Mouse (Mus musculus) heart, embryonic 15.5 days (tissue): ENCODE measurements around the gene Wdsub1. TPM values are rescaled to one million over a fixed set of nuclear protein-coding genes. Genes with fewer than 3 reads are reported as not detected.
A peak's percentile ranks its signal among the peaks of the same experiment; 100 is the strongest.

ENCODE experiments used
- ATAC-seq: fragments of 200-750 bp; cut with Nextera tagmentation; replicated peaks from 2 replicates; pipeline ENCODE4 v1.8.0; 2017; ENCODE audit warnings: low read depth, moderate TSS enrichment; ENCODE audit not compliant: insufficient number of reproducible peaks, insufficient read depth, low FRiP score
- H3K27ac ChIP-seq: fragments of 300-500 bp; sonication (generic); 2 replicates; pipeline ENCODE4 v1.5.1; 2015; ENCODE audit warnings: mild to moderate bottlenecking, inconsistent platforms
- H3K27me3 ChIP-seq: fragments of 300-500 bp; sonication (generic); 2 replicates; pipeline ENCODE4 v1.6.1; 2015; ENCODE audit warnings: inconsistent platforms
- H3K36me3 ChIP-seq: fragments of 300-500 bp; sonication (generic); 2 replicates; pipeline ENCODE4 v1.6.1; 2015; ENCODE audit warnings: mild to moderate bottlenecking, inconsistent platforms
- H3K4me1 ChIP-seq: fragments of 300-500 bp; sonication (generic); replicated peaks from 2 replicates; pipeline ENCODE4 v1.6.1; 2015; ENCODE audit warnings: inconsistent platforms
- H3K4me2 ChIP-seq: fragments of 300-500 bp; sonication (generic); 2 replicates; pipeline ENCODE4 v1.6.1; 2015; ENCODE audit warnings: inconsistent platforms, mild to moderate bottlenecking, moderate library complexity
- H3K4me3 ChIP-seq: fragments of 300-500 bp; sonication (generic); 2 replicates; pipeline ENCODE4 v1.5.1; 2015; ENCODE audit warnings: mild to moderate bottlenecking, inconsistent platforms
- H3K9ac ChIP-seq: fragments of 300-500 bp; sonication (generic); 2 replicates; pipeline ENCODE4 v1.6.1; 2015; ENCODE audit warnings: mild to moderate bottlenecking, inconsistent platforms
- H3K9me3 ChIP-seq: fragments of 300-500 bp; sonication (generic); replicated peaks from 2 replicates; pipeline ENCODE4 v1.6.1; 2016; ENCODE audit warnings: inconsistent platforms
- WGBS: fragments of 180-500 bp; shearing (Covaris S2); methylation state at CpG from one replicate; pipeline ENCODE4 v1.1.7; 2015; ENCODE audit warnings: mixed read lengths; 5-methylcytosine and 5-hydroxymethylcytosine counted together
- polyA plus RNA-seq: library from polyadenylated mRNA; unstranded; fragments of >200 nt; fragmentation: Nextera tagmentation; extraction: Ambion mirVana; gene quantifications from 2 replicates; pipeline ENCODE4 v1.2.1, GENCODE M21; 2015

Gene Wdsub1
- 46.2 TPM in 2 replicates for polyA plus RNA-seq

- ATAC-seq, result peak; percentile 97
- H3K27me3 ChIP-seq, result no peaks in the 10 kb centered on the region
- H3K4me3 ChIP-seq, result peak within 1 kb of the TSS; percentile 88
- H3K36me3 ChIP-seq, result no peaks in the 10 kb centered on the region; the same call in 1 of the 2 replicates
- no peaks in the 10 kb centered on the region for H3K9me3 ChIP-seq
- H3K9ac ChIP-seq, result peak within 1 kb of the TSS; percentile 63
- H3K27ac ChIP-seq, result peak within 1 kb of the TSS; percentile 85
- WGBS, result 3% methylated on average over 57 of the region's 57 CpGs
- H3K4me1 ChIP-seq, result peaks cover 12% of the 10 kb centered on the region
- H3K4me2 ChIP-seq, result peak within 1 kb of the TSS; percentile 56
These were observed at the start of gene Wdsub1 for GRCm38 (mm10) chr2:59881831-59882741. Gene Wdsub1, minus strand, starts transcription at chr2:59882591.

- Histone ChIP-seq H3K4me1 (no peaks in the 10 kb centered on the region), H3K4me3 (no peak overlapping the region), H3K9ac (no peak overlapping the region), H3K36me3 (peaks cover 55% of the 10 kb centered on the region), H3K4me2 (no peak overlapping the region), H3K27ac (no peak overlapping the region), H3K9me3 (no peaks in the 10 kb centered on the region), H3K27me3 (no peaks in the 10 kb centered on the region)
- no peak for ATAC-seq
- 86% methylated on average over 11 of the region's 11 CpGs for WGBS
These were observed 31.2 kb upstream of the Wdsub1 start for GRCm38 (mm10) chr2:59913610-59914009.

GRCm38 (mm10) chr2:59908048-59908447, 25.7 kb upstream of the Wdsub1 start:
- Histone ChIP-seq H3K4me1 (no peaks in the 10 kb centered on the region), H3K9ac (no peak overlapping the region), H3K27me3 (no peaks in the 10 kb centered on the region), H3K27ac (no peak overlapping the region), H3K4me3 (no peak overlapping the region), H3K36me3 (peaks cover 41% of the 10 kb centered on the region), H3K9me3 (no peaks in the 10 kb centered on the region), H3K4me2 (no peak overlapping the region)
- no peak for ATAC-seq
- 89% methylated on average over 9 of the region's 9 CpGs for WGBS

GRCm38 (mm10) chr2:59904007-59904406, 21.6 kb upstream of the Wdsub1 start:
- Histone ChIP-seq H3K4me3 (no peak overlapping the region), H3K4me1 (no peaks in the 10 kb centered on the region), H3K9ac (no peak overlapping the region), H3K27ac (no peak overlapping the region), H3K27me3 (no peaks in the 10 kb centered on the region), H3K9me3 (no peaks in the 10 kb centered on the region), H3K36me3 (peaks cover 28% of the 10 kb centered on the region), H3K4me2 (no peak overlapping the region)
- ATAC-seq, result no peak
- 86% methylated on average over 7 of the region's 7 CpGs for WGBS

- no peaks in the 10 kb centered on the region for H3K27me3 ChIP-seq
- ATAC-seq, result no peak
- H3K4me1 ChIP-seq, result peaks cover 12% of the 10 kb centered on the region
- no peak overlapping the region for H3K4me3 ChIP-seq
- H3K36me3 ChIP-seq, result peaks cover 19% of the 10 kb centered on the region
- 79% methylated on average over 4 of the region's 4 CpGs for WGBS
- H3K4me2 ChIP-seq, result no peak overlapping the region
- no peaks in the 10 kb centered on the region for H3K9me3 ChIP-seq
- no peak overlapping the region for H3K27ac ChIP-seq
- H3K9ac ChIP-seq, result no peak overlapping the region
These were observed 16.3 kb upstream of the Wdsub1 start for GRCm38 (mm10) chr2:59898666-59899065.

- H3K27me3 ChIP-seq, result no peaks in the 10 kb centered on the region
- H3K9ac ChIP-seq, result no peak overlapping the region
- WGBS, result 76% methylated on average over 6 of the region's 7 CpGs
These were observed 15.7 kb upstream of the Wdsub1 start for GRCm38 (mm10) chr2:59898105-59898504.

GRCm38 (mm10) chr2:59896837-59897236, 14.4 kb upstream of the Wdsub1 start:
- Histone ChIP-seq H3K9me3 (no peaks in the 10 kb centered on the region), H3K27ac (peak overlapping the region; percentile 66), H3K4me2 (no peak overlapping the region), H3K27me3 (no peaks in the 10 kb centered on the region), H3K4me1 (peaks cover 12% of the 10 kb centered on the region), H3K36me3 (peaks cover 15% of the 10 kb centered on the region), H3K9ac (no peak overlapping the region), H3K4me3 (no peak overlapping the region)
- no peak for ATAC-seq
- 61% methylated on average over 8 of the region's 8 CpGs for WGBS

More at GRCm38 (mm10) chr2:59898105-59898504, 15.7 kb upstream of the Wdsub1 start:
- H3K27ac ChIP-seq, result no peak overlapping the region
- no peak overlapping the region for H3K4me3 ChIP-seq
- H3K4me2 ChIP-seq, result no peak overlapping the region
- no peak for ATAC-seq
- H3K9me3 ChIP-seq, result no peaks in the 10 kb centered on the region
- H3K4me1 ChIP-seq, result peaks cover 12% of the 10 kb centered on the region
- peaks cover 19% of the 10 kb centered on the region for H3K36me3 ChIP-seq

- peaks cover 12% of the 10 kb centered on the region for H3K4me1 ChIP-seq
- peak; percentile 62; the same call in 1 of the 2 replicates for ATAC-seq
- no peak overlapping the region for H3K4me2 ChIP-seq
- H3K9ac ChIP-seq, result no peak overlapping the region
- H3K36me3 ChIP-seq, result peaks cover 15% of the 10 kb centered on the region
- no peaks in the 10 kb centered on the region for H3K9me3 ChIP-seq
- H3K27ac ChIP-seq, result peak overlapping the region; percentile 66
- WGBS, result 33% methylated on average over 7 of the region's 7 CpGs
- H3K27me3 ChIP-seq, result no peaks in the 10 kb centered on the region
- H3K4me3 ChIP-seq, result no peak overlapping the region
These were observed 14.0 kb upstream of the Wdsub1 start for GRCm38 (mm10) chr2:59896400-59896799.

GRCm38 (mm10) chr2:59889699-59890098, 7.3 kb upstream of the Wdsub1 start:
- H3K27ac ChIP-seq, result no peak overlapping the region
- H3K9ac ChIP-seq, result no peak overlapping the region
- H3K4me3 ChIP-seq, result no peak overlapping the region
- no peak overlapping the region for H3K4me2 ChIP-seq
- no peak for ATAC-seq
- H3K27me3 ChIP-seq, result no peaks in the 10 kb centered on the region
- H3K36me3 ChIP-seq, result no peaks in the 10 kb centered on the region
- H3K9me3 ChIP-seq, result no peaks in the 10 kb centered on the region
- H3K4me1 ChIP-seq, result no peaks in the 10 kb centered on the region
- 88% methylated on average over 6 of the region's 6 CpGs for WGBS

GRCm38 (mm10) chr2:59882742-59883281, 421 bp upstream of the Wdsub1 start:
- Histone ChIP-seq H3K27ac (0 out of 2 replicates have a peak overlapping the region, but pooled peaks have one; percentile 85), H3K27me3 (no peaks in the 10 kb centered on the region), H3K4me2 (peak overlapping the region; percentile 56), H3K36me3 (no peaks in the 10 kb centered on the region; the same call in 1 of the 2 replicates), H3K4me3 (peak overlapping the region; percentile 88), H3K9ac (no peak overlapping the region), H3K4me1 (peaks cover 12% of the 10 kb centered on the region), H3K9me3 (no peaks in the 10 kb centered on the region)
- 60% methylated on average over 8 of the region's 8 CpGs for WGBS
- ATAC-seq, result no peak

- 39% methylated on average over 6 of the region's 6 CpGs for WGBS
- Histone ChIP-seq H3K4me1 (peaks cover 12% of the 10 kb centered on the region), H3K36me3 (peaks cover 5% of the 10 kb centered on the region; the same call in 1 of the 2 replicates), H3K27ac (peak overlapping the region; percentile 85), H3K4me2 (peak overlapping the region; percentile 56), H3K9ac (peak overlapping the region; percentile 63), H3K9me3 (no peaks in the 10 kb centered on the region), H3K4me3 (peak overlapping the region; percentile 88), H3K27me3 (no peaks in the 10 kb centered on the region)
- ATAC-seq, result no peak
These were observed 987 bp downstream of the Wdsub1 start for GRCm38 (mm10) chr2:59881404-59881803.
